Mouse (Mus musculus) stomach, embryonic 16.5 days (tissue): ENCODE results near the gene Abhd2. TPM values are rescaled to one million over a fixed set of nuclear protein-coding genes. Genes with fewer than 3 reads are reported as not detected.

Experiments
- ATAC-seq: fragments of 200-750 bp; cut with Nextera tagmentation; 2 replicates; pipeline ENCODE4 v1.8.0; 2017; ENCODE audit warnings: moderate number of reproducible peaks, moderate TSS enrichment; ENCODE audit not compliant: insufficient read depth, low FRiP score
- H3K27ac ChIP-seq: fragments of 300-500 bp; sonication (generic); 2 replicates; pipeline ENCODE4 v1.5.1; 2014; ENCODE audit warnings: low read length
- H3K27me3 ChIP-seq: fragments of 300-500 bp; sonication (generic); 2 replicates; pipeline ENCODE4 v1.6.1; 2014; ENCODE audit warnings: low read length, control low read depth, mixed read lengths; ENCODE audit not compliant: control insufficient read depth, insufficient read depth
- H3K36me3 ChIP-seq: fragments of 300-500 bp; sonication (generic); 2 replicates; pipeline ENCODE4 v1.6.1; 2014; ENCODE audit warnings: low read length; ENCODE audit not compliant: control insufficient read depth, insufficient read depth
- H3K4me1 ChIP-seq: fragments of 300-500 bp; sonication (generic); 2 replicates; pipeline ENCODE4 v1.6.1; 2014; ENCODE audit warnings: low read length, control low read depth, mixed read lengths; ENCODE audit not compliant: control insufficient read depth, insufficient read depth
- H3K4me2 ChIP-seq: fragments of 300-500 bp; sonication (generic); 2 replicates; pipeline ENCODE4 v1.6.1; 2014; ENCODE audit warnings: low read depth, low read length, mixed read lengths
- H3K4me3 ChIP-seq: fragments of 300-500 bp; sonication (generic); replicated peaks from 2 replicates; pipeline ENCODE4 v1.5.1; 2014; ENCODE audit warnings: mild to moderate bottlenecking, low read length
- H3K9ac ChIP-seq: fragments of 300-500 bp; sonication (generic); 2 replicates; pipeline ENCODE4 v1.6.1; 2014; ENCODE audit warnings: low read length
- H3K9me3 ChIP-seq: fragments of 300-500 bp; sonication (generic); replicated peaks from 2 replicates; pipeline ENCODE4 v1.6.1; 2016; ENCODE audit warnings: low read length, control low read depth; ENCODE audit not compliant: control insufficient read depth
- WGBS: fragments of 180-500 bp; shearing (Covaris S2); extraction: QIAGEN DNeasy Blood & Tissue Kit; methylation state at CpG from one replicate; pipeline ENCODE4 v1.1.7; 2014; 5-methylcytosine and 5-hydroxymethylcytosine counted together
- polyA plus RNA-seq: library from polyadenylated mRNA; unstranded; fragments of >200 nt; fragmentation: Nextera tagmentation; extraction: Ambion mirVana; gene quantifications from 2 replicates; pipeline ENCODE4 v1.2.1, GENCODE M21; 2015

Gene Abhd2
- 13.8 and 15.7 TPM in 2 replicates for polyA plus RNA-seq

DNA sequence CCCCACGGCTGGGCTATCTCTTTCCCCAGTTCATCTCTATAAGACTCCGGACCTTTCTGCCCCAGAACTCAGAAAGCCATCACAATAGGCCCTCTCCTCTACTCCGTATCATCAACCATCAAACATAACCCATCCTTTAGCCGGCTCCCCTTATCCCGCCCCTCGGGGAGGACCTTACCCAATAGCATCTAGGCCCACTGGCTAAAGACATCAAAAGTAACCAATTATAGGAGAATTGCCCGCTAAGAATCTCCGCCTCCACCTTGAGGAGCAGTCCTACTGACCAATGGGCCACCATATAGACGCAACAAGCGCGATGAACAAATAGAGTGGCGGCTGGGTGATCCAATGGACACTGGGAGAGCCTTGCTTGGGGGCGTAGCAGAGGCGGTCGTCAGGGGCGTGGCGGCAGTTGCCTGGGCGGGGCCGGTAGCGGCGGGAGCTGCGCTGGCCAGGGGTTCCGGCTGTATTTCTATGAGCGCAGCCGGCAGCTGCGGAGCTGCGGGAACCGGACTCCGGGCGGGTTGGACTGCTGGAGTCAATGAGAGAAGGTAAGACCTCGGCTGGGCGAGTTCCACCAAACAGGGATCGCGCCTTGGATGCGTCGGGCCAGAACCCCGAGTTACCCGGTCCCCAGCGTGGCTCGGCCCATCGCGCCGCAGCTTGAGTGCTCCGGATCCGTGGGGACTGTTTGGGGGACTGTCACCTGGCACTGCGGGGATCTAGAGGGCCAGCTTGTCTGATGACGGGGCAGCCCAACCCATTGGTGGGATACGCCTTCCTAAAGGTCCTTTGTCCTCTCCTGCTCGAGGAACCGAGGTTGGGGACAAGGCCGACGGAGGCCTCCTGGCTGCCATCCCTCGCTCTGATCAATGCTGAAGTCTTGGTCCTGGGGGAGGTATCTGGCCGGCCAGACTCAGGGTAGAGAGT lies at the start of gene Abhd2:
Gene Abhd2 (plus strand): TSS at position 411 of the 930 bp plus-strand sequence.
- H3K4me1 ChIP-seq: peaks cover 29% of the 10 kb centered on the region
- H3K27me3 ChIP-seq: no peaks in the 10 kb centered on the region
- H3K36me3 ChIP-seq: no peaks in the 10 kb centered on the region
- peak within 1 kb of the TSS; percentile 85 for H3K4me2 ChIP-seq
- peak within 1 kb of the TSS; percentile 83 for H3K4me3 ChIP-seq
- under 1% methylated on average over 54 of the region's 54 CpGs for WGBS
- H3K9me3 ChIP-seq: no peaks in the 10 kb centered on the region
- H3K27ac ChIP-seq: peak within 1 kb of the TSS; percentile 88
- peak within 1 kb of the TSS; percentile 89 for H3K9ac ChIP-seq
- ATAC-seq: peak; percentile 100

DNA sequence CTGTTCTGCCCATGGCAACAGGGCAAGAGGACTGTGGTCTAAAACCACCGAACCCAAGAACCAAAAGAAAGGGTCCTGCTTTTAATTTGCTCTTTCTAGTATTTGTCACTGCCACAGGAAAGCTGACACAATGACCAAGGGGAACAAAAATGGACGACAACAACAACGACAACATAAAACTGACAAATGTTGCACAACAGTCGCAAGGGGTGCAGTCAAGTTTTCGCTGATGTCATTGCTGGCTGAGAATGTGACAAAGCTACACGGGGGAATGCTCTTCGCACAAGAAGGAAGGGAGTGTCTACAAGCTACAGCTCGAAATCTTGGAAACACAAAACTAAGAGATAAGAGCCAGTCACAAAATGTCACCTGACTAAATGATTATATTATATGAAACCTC lies 47.5 kb upstream of the Abhd2 start:
- Histone ChIP-seq H3K4me3 (no peak overlapping the region), H3K27ac (no peak overlapping the region), H3K9ac (no peak overlapping the region), H3K36me3 (no peaks in the 10 kb centered on the region), H3K4me1 (no peaks in the 10 kb centered on the region), H3K9me3 (no peaks in the 10 kb centered on the region), H3K4me2 (no peak overlapping the region), H3K27me3 (no peaks in the 10 kb centered on the region)
- 69% methylated on average over 8 of the region's 8 CpGs for WGBS
- ATAC-seq: no peak

DNA sequence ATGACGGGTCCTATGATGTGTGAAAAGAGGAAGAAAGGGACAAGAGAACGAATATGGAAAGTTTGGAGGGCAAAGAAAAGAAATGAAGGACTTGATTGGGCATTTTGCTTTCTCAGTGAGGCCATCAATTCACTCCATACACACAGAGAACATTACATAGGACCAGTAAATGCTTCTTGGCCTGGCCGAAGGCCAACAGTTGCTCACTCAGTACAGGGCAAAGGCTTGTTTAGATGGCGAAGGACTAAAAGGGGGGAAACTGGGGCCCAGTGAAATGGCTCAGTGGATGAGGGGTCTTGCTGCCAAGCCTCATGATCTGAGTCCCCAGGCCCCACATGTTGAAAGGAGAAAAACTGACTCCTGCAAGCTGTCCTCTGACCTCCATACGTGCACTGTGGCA lies 46.8 kb upstream of the Abhd2 start:
- H3K27me3 ChIP-seq: no peaks in the 10 kb centered on the region
- H3K4me1 ChIP-seq: no peaks in the 10 kb centered on the region
- WGBS: 66% methylated on average over 5 of the region's 5 CpGs
- no peaks in the 10 kb centered on the region for H3K36me3 ChIP-seq
- no peaks in the 10 kb centered on the region for H3K9me3 ChIP-seq
- H3K27ac ChIP-seq: no peak overlapping the region
- ATAC-seq: no peak
- H3K4me3 ChIP-seq: no peak overlapping the region
- H3K4me2 ChIP-seq: no peak overlapping the region
- no peak overlapping the region for H3K9ac ChIP-seq

DNA sequence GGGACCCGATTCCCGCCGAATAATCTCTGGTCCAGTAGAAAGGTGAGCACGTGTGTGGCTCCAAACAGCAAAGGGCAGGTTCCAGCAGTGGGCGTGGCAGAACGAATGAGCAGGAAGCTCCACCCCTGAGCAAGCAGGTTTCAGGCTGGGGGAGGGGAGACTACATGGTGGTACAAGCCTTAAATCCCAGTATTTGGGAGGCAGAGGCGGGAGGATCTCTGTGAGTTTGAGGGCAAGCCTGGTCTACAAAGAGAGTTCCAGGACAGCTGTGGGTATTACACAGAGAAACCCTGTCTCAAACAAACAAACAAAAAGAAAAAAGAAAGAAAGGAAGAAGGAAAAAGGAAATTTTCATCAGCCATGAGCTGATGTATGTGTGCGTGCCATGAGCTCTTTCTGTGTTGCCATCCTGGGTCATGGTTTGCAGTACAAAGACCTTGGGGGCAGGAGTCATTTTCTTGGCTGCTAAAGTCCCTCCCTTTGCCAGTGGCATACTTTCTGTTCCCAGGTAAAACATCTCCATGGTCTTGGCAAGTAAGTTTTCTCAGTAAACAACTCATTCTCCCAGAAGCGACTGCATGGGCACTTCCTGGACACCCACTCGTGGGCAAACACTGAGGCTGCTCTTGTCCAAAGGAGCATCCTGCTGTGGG lies 46.0 kb upstream of the Abhd2 start:
- 78% methylated on average over 6 of the region's 10 CpGs for WGBS
- H3K4me3 ChIP-seq: no peak overlapping the region
- H3K9me3 ChIP-seq: no peaks in the 10 kb centered on the region
- no peak overlapping the region for H3K27ac ChIP-seq
- no peak for ATAC-seq
- no peaks in the 10 kb centered on the region for H3K4me1 ChIP-seq
- H3K36me3 ChIP-seq: no peaks in the 10 kb centered on the region
- no peak overlapping the region for H3K9ac ChIP-seq
- H3K27me3 ChIP-seq: no peaks in the 10 kb centered on the region
- H3K4me2 ChIP-seq: no peak overlapping the region

DNA sequence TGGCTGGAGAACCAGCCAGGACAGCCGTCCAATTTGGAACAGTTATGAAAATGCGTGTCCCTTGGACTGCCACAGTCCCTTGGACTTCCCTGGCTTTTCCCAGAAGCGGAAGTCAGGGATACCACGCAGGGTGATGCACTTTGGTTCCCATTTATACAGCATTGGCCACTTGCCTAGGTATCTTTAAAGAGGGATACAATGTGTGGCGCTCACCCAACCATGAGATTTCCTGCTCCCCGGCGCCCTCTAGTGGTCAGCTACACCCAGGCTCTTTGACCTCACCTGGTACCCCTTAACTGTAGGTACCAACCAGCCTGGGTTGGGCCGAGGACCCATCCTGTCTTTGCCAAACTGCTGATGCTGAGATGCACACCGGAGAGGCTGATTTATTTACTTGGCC lies 44.5 kb upstream of the Abhd2 start:
- Histone ChIP-seq H3K36me3 (no peaks in the 10 kb centered on the region), H3K4me3 (no peak overlapping the region), H3K4me1 (no peaks in the 10 kb centered on the region), H3K9me3 (no peaks in the 10 kb centered on the region), H3K9ac (no peak overlapping the region), H3K4me2 (no peak overlapping the region), H3K27me3 (no peaks in the 10 kb centered on the region), H3K27ac (no peak overlapping the region)
- WGBS: 23% methylated on average over 9 of the region's 9 CpGs
- ATAC-seq: no peak

DNA sequence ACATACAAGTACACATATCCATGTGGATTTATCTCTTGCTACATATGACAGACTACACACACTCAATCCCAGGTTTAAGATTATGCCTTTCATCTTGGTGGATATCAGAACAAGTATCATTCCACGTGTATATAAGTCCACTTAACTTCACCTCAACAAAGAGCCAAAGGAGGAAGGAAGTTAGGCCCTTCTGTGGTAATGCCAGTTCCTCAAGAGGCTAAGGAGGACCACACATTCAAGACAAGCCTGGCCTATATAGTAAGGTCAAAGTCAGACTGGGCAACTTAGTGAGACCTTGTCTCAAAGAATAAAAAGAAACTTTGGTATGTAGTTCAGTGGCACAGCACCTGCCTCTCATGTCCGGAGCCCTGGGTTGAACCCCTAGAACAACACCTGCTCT lies 41.4 kb upstream of the Abhd2 start:
- no peak for ATAC-seq
- Histone ChIP-seq H3K36me3 (no peaks in the 10 kb centered on the region), H3K4me2 (no peak overlapping the region), H3K4me1 (no peaks in the 10 kb centered on the region), H3K27ac (no peak overlapping the region), H3K27me3 (no peaks in the 10 kb centered on the region), H3K4me3 (no peak overlapping the region), H3K9me3 (no peaks in the 10 kb centered on the region), H3K9ac (no peak overlapping the region)
- WGBS: 74% methylated on average over 2 of the region's 2 CpGs

DNA sequence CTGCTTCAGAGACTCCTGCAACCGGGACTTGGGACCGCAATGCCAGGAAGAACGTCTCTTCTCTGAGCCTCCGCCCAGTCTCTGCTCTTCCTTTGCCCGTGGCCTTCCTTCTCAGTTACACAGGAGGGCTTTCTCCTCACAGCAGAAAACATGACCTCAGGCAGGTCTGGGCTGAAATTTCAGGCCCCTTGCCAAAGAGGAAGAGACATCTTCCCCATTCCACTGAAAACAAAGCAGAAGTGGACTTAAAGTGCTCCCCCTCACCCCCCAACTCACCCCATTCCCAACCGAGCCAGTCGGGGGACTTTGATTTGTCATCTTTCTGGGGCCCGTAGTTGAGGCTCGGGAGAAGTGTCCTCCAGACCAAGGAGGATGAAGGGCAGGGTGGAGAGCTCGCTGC lies 41.0 kb upstream of the Abhd2 start:
- H3K4me1 ChIP-seq: no peaks in the 10 kb centered on the region
- no peak overlapping the region for H3K4me3 ChIP-seq
- WGBS: 75% methylated on average over 10 of the region's 10 CpGs
- no peaks in the 10 kb centered on the region for H3K9me3 ChIP-seq
- no peaks in the 10 kb centered on the region for H3K27me3 ChIP-seq
- no peak overlapping the region for H3K9ac ChIP-seq
- ATAC-seq: no peak
- no peaks in the 10 kb centered on the region for H3K36me3 ChIP-seq
- no peak overlapping the region for H3K4me2 ChIP-seq
- no peak overlapping the region for H3K27ac ChIP-seq

DNA sequence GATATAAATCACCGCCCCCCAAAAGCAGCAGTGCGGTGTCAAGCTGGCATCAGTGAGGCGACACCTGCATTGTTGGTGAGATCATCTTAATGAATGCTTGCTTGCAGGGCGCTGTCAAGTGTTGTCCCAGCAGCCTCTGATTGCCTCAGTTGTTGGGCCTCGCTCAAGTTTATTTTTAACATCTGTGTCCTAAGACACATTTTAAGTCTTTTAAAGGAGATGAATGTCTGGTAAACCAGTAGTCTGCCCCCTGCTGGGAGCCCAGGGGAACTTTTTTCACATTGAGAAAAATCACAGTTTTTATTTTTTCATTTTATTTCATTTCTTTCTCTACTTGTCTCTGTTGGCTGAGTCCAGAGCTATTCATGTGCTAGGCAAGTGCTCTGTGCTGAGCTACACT lies 34.3 kb upstream of the Abhd2 start:
- no peak for ATAC-seq
- Histone ChIP-seq H3K9me3 (no peaks in the 10 kb centered on the region), H3K27me3 (no peaks in the 10 kb centered on the region), H3K4me3 (no peak overlapping the region), H3K9ac (no peak overlapping the region), H3K4me2 (no peak overlapping the region), H3K27ac (no peak overlapping the region), H3K36me3 (no peaks in the 10 kb centered on the region), H3K4me1 (no peaks in the 10 kb centered on the region)
- WGBS: 72% methylated on average over 5 of the region's 5 CpGs

DNA sequence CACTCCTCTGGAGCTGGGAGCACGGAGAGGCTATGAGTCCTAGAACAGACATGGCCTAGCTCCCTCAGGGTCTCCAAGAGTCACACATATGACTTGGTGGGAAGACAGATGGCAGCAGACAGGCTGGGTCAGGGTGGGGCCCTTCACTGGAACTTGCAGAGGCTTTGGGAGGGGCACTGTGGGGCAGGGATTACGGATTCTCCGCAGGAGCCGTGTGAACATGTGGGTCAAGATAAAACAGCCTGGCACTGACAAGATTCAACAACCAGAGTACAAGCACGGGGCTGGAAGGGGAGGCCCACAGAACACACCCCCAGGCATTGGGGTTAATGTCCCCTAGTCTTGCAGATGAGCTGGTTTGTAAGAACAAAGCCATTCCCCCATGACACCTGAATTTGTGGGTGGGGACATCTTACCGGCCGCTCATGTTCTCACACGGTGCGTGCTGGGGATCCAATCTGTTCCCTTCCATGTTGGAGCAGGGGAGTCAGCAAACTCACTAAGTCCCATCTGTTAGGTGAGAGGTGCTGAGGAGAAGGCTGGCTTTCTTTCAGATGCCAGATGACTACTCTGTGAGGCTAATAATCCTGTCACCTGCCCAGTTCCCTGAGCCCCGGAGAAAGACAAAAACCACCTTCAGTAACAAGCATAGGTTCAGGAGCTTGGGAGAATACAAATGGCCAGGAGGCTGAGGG lies 30.9 kb upstream of the Abhd2 start:
- Histone ChIP-seq H3K9ac (no peak overlapping the region), H3K27me3 (no peaks in the 10 kb centered on the region), H3K4me1 (0 out of 2 replicates have a peak, but pooled peaks cover 3% of the 10 kb centered on the region), H3K36me3 (no peaks in the 10 kb centered on the region), H3K27ac (no peak overlapping the region), H3K4me3 (no peak overlapping the region), H3K4me2 (no peak overlapping the region), H3K9me3 (no peaks in the 10 kb centered on the region)
- WGBS: 62% methylated on average over 10 of the region's 10 CpGs
- ATAC-seq: no peak
